Mouse (Mus musculus): ENCODE results near the gene Cep128. TPM values are rescaled to one million over a fixed set of nuclear protein-coding genes. Genes with fewer than 3 reads are reported as not detected.
A peak's percentile ranks its signal among the peaks of the same experiment; 100 is the strongest.

Gene Cep128
- polyA plus RNA-seq, 1 experiment from 2014 or later = 12.9 TPM

DNA sequence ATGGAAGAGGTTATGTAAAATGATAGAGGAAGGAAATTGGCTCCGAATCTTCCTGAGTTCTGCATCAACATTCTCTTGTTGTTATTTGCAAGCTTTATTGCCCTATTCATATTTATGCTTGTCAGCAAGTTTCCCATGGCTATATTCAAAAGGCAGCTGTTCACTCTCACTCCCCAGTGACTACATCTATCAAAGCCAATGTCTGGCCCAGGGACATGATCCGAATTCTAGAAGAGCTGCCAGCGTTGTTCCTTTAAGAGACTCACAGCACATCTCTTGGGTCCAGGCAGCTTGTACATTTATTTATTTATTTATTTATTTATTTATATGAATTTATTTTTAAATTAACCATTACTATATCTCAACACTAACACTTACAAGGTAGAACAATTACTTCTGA is 235.1 kb downstream of the Cep128 start:
- H3K9me3 ChIP-seq (ENCODE audit: control insufficient read depth, low read length) = no peaks in the 10 kb centered on the region
- 93% methylated on average over 3 of the region's 3 CpGs for WGBS
- no peaks in the 10 kb centered on the region for H3K4me1 ChIP-seq (replicated peaks; ENCODE audit: control insufficient read depth, insufficient read depth, low read length)
- ATAC-seq (replicated peaks; ENCODE audit: low FRiP score) (no peak), DNase-seq (ENCODE audit: low spot score) (no peak)
- no peak overlapping the region for H3K27ac ChIP-seq (ENCODE audit: low read depth, low read length)
- H3K4me2 ChIP-seq (ENCODE audit: low read depth, low read length, severe bottlenecking) = no peak overlapping the region
- no peak overlapping the region for H3K4me3 ChIP-seq (ENCODE audit: low read depth, low read length)
- H3K27me3 ChIP-seq (ENCODE audit: control insufficient read depth, insufficient read depth, low read length) = no peaks in the 10 kb centered on the region
- H3K9ac ChIP-seq (ENCODE audit: low read length) = no peak overlapping the region
- no peaks in the 10 kb centered on the region for H3K36me3 ChIP-seq (ENCODE audit: control insufficient read depth, insufficient read depth, low read length)

DNA sequence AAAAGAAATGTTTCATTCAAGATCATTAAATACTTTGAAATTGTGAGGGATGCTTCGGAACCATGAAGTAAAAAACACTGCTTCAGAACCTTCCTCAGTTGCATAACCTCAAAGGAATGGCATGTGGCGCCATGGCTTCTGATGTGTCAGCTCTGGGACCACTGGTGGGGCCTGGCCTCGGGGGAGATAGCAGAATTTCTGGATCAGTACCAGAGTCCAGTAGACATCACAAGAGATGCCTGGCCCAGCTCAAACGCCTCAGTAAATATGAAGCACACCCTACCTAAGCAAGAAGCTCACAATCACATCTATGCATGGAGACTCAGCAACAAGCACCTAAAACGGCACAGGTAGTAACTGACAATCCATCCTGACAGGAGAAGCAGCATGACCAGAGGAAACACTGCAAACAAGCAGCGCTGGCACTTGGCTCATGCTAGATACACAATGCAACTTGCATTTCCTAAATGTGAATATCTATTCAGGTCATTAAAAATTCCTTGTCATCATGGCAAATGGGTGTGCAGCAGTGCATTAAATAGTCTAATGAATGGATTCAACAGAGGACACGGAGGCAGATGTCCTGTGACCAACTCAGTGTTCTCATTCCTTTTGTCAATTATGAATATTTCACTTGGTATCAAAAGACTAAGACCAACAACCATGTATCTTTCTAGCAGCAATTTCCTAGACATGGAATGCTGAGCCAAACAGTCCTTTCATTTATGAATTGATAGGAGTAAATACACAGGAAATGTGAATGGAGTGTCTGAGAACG is 249.3 kb downstream of the Cep128 start:
- no peaks in the 10 kb centered on the region for H3K4me1 ChIP-seq (replicated peaks; ENCODE audit: control insufficient read depth, insufficient read depth, low read length)
- H3K9ac ChIP-seq (ENCODE audit: low read length) = no peak overlapping the region
- ATAC-seq (replicated peaks; ENCODE audit: low FRiP score) = no peak
- H3K4me2 ChIP-seq (ENCODE audit: low read depth, low read length, severe bottlenecking) = no peak overlapping the region
- H3K9me3 ChIP-seq (ENCODE audit: control insufficient read depth, low read length) = no peaks in the 10 kb centered on the region
- no peaks in the 10 kb centered on the region for H3K36me3 ChIP-seq (ENCODE audit: control insufficient read depth, insufficient read depth, low read length)
- no peak for DNase-seq (ENCODE audit: low spot score)
- no peak overlapping the region for H3K4me3 ChIP-seq (ENCODE audit: low read depth, low read length)
- no peaks in the 10 kb centered on the region for H3K27me3 ChIP-seq (ENCODE audit: control insufficient read depth, insufficient read depth, low read length)
- 81% methylated on average over 8 of the region's 8 CpGs for WGBS
- H3K27ac ChIP-seq (ENCODE audit: low read depth, low read length) = no peak overlapping the region

DNA sequence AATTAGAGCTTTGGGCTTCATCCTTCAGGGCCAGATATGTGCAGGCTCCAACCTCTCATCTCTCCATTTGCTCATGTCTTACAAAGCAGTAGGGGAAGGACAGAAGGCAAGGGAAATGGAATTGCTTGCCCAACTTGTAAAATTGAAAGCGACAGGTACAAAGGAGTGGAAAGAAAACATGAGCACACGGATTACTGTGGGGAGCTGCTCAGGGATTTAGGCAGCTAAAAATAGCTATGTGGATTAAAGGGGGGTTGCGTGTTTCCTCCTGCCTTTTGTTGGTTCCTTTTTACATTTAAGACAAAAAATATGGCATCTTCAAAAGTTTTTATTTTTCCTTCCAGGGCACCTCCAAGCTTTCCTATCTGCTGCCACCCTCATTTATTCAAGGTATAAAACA is 269.2 kb downstream of the Cep128 start:
- no peaks in the 10 kb centered on the region for H3K27me3 ChIP-seq (ENCODE audit: control insufficient read depth, insufficient read depth, low read length)
- no peaks in the 10 kb centered on the region for H3K36me3 ChIP-seq (ENCODE audit: control insufficient read depth, insufficient read depth, low read length)
- DNase-seq (ENCODE audit: low spot score) = no peak
- no peak overlapping the region for H3K27ac ChIP-seq (ENCODE audit: low read depth, low read length)
- H3K4me2 ChIP-seq (ENCODE audit: low read depth, low read length, severe bottlenecking) = no peak overlapping the region
- no peak overlapping the region for H3K4me3 ChIP-seq (ENCODE audit: low read depth, low read length)
- 55% methylated on average over 3 of the region's 3 CpGs for WGBS
- no peak overlapping the region for H3K9ac ChIP-seq (ENCODE audit: low read length)
- ATAC-seq (replicated peaks; ENCODE audit: low FRiP score) = no peak
- no peaks in the 10 kb centered on the region for H3K9me3 ChIP-seq (ENCODE audit: control insufficient read depth, low read length)
- no peaks in the 10 kb centered on the region for H3K4me1 ChIP-seq (replicated peaks; ENCODE audit: control insufficient read depth, insufficient read depth, low read length)

DNA sequence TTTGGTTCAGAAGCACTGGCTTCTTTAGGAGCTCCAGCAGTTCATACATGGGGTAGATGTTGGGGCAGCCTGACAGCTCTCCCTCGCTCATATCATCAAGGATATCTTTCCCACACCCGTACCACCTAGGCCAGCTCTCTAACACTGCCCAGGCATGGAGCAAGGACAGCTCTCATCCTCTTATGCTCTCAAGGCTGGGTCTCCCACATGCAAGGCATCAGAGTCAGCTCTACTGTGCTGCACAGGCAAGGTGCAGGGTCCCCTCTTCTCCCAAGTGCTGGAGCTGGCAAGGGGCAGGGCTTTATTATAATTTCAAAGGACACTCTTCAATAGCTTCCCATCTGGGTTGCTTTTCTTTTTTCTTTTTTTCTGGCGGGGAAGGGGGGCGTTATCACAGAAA is 280.9 kb downstream of the Cep128 start:
- no peak overlapping the region for H3K9ac ChIP-seq (ENCODE audit: low read length)
- no peaks in the 10 kb centered on the region for H3K4me1 ChIP-seq (replicated peaks; ENCODE audit: control insufficient read depth, insufficient read depth, low read length)
- no peaks in the 10 kb centered on the region for H3K27me3 ChIP-seq (ENCODE audit: control insufficient read depth, insufficient read depth, low read length)
- no peak overlapping the region for H3K27ac ChIP-seq (ENCODE audit: low read depth, low read length)
- H3K4me2 ChIP-seq (ENCODE audit: low read depth, low read length, severe bottlenecking) = no peak overlapping the region
- no peaks in the 10 kb centered on the region for H3K9me3 ChIP-seq (ENCODE audit: control insufficient read depth, low read length)
- DNase-seq (ENCODE audit: low spot score) (no peak), ATAC-seq (replicated peaks; ENCODE audit: low FRiP score) (no peak)
- 72% methylated on average over 4 of the region's 4 CpGs for WGBS
- H3K4me3 ChIP-seq (ENCODE audit: low read depth, low read length) = no peak overlapping the region
- H3K36me3 ChIP-seq (ENCODE audit: control insufficient read depth, insufficient read depth, low read length) = no peaks in the 10 kb centered on the region

DNA sequence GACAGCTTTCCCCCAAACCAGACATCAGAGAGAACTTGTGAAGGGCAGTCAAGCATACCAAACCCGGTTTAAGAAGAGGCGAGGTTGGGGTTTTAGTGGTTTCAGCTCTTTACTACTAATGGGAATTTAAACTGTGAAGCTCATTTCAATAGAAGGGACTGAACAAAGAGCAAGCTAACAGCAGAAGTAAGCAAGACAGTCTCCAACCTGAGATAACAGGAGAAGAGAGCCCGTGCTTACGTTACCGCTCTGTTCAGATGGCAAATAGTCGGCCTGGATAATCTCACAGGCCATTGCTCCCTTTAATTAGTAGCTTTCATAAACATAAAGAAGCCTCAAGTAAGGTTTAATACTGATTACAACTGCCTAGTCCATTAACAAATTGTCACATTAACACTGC is 286.3 kb downstream of the Cep128 start:
- no peak overlapping the region for H3K27ac ChIP-seq (ENCODE audit: low read depth, low read length)
- no peak overlapping the region for H3K4me3 ChIP-seq (ENCODE audit: low read depth, low read length)
- no peaks in the 10 kb centered on the region for H3K27me3 ChIP-seq (ENCODE audit: control insufficient read depth, insufficient read depth, low read length)
- no peaks in the 10 kb centered on the region for H3K36me3 ChIP-seq (ENCODE audit: control insufficient read depth, insufficient read depth, low read length)
- H3K4me2 ChIP-seq (ENCODE audit: low read depth, low read length, severe bottlenecking) = no peak overlapping the region
- H3K9me3 ChIP-seq (ENCODE audit: control insufficient read depth, low read length) = no peaks in the 10 kb centered on the region
- peak; percentile 65 for ATAC-seq (replicated peaks; ENCODE audit: low FRiP score)
- peaks cover 3% of the 10 kb centered on the region; the same call in 1 of the 2 replicates for H3K4me1 ChIP-seq (replicated peaks; ENCODE audit: control insufficient read depth, insufficient read depth, low read length)
- WGBS = 11% methylated on average over 6 of the region's 6 CpGs
- no peak overlapping the region for H3K9ac ChIP-seq (ENCODE audit: low read length)
- no peak for DNase-seq (ENCODE audit: low spot score)

DNA sequence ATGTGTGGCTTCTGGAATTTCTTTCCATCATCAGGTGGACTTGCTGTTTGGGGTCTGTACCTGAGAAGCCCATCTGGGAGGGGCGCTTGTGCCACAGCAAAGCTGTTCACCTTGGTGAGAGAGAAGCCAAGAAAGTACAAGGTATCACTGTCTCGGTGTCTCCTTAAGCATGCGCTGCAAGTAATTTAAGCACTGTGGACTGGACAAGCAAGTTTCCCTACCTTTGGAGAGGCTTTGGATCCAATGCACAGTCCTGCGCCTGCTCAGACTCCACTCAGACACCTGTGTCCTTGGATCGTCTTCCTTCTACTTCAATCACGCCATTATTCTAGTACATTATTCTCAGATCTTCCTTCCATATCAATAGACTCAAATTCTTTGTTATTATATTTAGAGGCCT is 288.0 kb downstream of the Cep128 start:
- H3K4me2 ChIP-seq (ENCODE audit: low read depth, low read length, severe bottlenecking) = no peak overlapping the region
- DNase-seq (ENCODE audit: low spot score) (no peak), ATAC-seq (replicated peaks; ENCODE audit: low FRiP score) (no peak)
- H3K9ac ChIP-seq (ENCODE audit: low read length) = no peak overlapping the region
- WGBS = 92% methylated on average over 6 of the region's 6 CpGs
- H3K27ac ChIP-seq (ENCODE audit: low read depth, low read length) = no peak overlapping the region
- H3K36me3 ChIP-seq (ENCODE audit: control insufficient read depth, insufficient read depth, low read length) = no peaks in the 10 kb centered on the region
- H3K9me3 ChIP-seq (ENCODE audit: control insufficient read depth, low read length) = no peaks in the 10 kb centered on the region
- H3K27me3 ChIP-seq (ENCODE audit: control insufficient read depth, insufficient read depth, low read length) = no peaks in the 10 kb centered on the region
- H3K4me1 ChIP-seq (replicated peaks; ENCODE audit: control insufficient read depth, insufficient read depth, low read length) = peaks cover 3% of the 10 kb centered on the region; the same call in 1 of the 2 replicates
- no peak overlapping the region for H3K4me3 ChIP-seq (ENCODE audit: low read depth, low read length)

DNA sequence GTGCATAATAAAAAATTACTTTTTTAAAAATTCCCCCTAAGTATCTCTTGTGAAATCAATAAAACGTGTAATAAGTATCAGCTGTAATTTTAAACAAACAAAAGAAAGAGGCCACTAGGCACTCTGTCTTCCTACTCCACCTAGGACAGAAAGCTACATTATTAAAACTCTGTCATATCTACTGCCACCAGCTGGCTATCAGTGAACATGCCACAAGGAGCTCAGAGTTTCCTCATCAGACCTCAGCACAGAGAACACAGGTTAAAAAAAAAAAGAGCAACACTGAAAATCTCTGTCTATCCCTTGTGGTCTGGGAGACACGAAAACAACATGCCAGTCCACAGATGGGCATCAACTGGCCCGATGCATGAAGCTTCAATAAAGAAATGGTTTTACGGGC is 295.9 kb downstream of the Cep128 start:
- H3K9ac ChIP-seq (ENCODE audit: low read length) = no peak overlapping the region
- no peak overlapping the region for H3K4me3 ChIP-seq (ENCODE audit: low read depth, low read length)
- no peaks in the 10 kb centered on the region for H3K36me3 ChIP-seq (ENCODE audit: control insufficient read depth, insufficient read depth, low read length)
- WGBS = 92% methylated on average over 4 of the region's 4 CpGs
- no peak overlapping the region for H3K27ac ChIP-seq (ENCODE audit: low read depth, low read length)
- H3K9me3 ChIP-seq (ENCODE audit: control insufficient read depth, low read length) = no peaks in the 10 kb centered on the region
- H3K4me1 ChIP-seq (replicated peaks; ENCODE audit: control insufficient read depth, insufficient read depth, low read length) = no peaks in the 10 kb centered on the region
- no peaks in the 10 kb centered on the region for H3K27me3 ChIP-seq (ENCODE audit: control insufficient read depth, insufficient read depth, low read length)
- ATAC-seq (replicated peaks; ENCODE audit: low FRiP score) = no peak
- H3K4me2 ChIP-seq (ENCODE audit: low read depth, low read length, severe bottlenecking) = no peak overlapping the region
- DNase-seq (ENCODE audit: low spot score) = no peak

DNA sequence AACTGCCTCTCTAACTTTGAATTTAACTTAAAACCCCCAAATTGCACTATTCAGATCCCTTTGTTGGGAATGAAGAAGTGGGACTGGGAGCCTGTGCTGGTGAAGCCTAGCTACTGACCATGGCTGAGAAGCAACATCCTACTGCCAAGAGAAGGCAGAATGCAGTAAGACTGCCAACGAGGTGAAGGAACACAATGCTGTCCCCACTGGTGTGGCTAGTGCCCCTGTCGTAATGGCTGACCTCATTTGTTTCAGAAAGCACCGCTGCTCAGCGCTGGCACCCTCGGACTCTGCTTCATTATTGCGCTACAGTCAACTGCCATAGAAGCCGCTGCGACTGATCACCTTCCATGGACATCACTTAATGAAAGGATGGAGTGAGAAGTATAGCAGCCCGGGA is 298.2 kb downstream of the Cep128 start:
- DNase-seq (ENCODE audit: low spot score) (no peak), ATAC-seq (replicated peaks; ENCODE audit: low FRiP score) (no peak)
- Histone ChIP-seq H3K4me2 (ENCODE audit: low read depth, low read length, severe bottlenecking) (no peak overlapping the region), H3K27ac (ENCODE audit: low read depth, low read length) (no peak overlapping the region), H3K9me3 (ENCODE audit: control insufficient read depth, low read length) (no peaks in the 10 kb centered on the region), H3K4me3 (ENCODE audit: low read depth, low read length) (no peak overlapping the region), H3K27me3 (ENCODE audit: control insufficient read depth, insufficient read depth, low read length) (no peaks in the 10 kb centered on the region), H3K9ac (ENCODE audit: low read length) (no peak overlapping the region), H3K4me1 (replicated peaks; ENCODE audit: control insufficient read depth, insufficient read depth, low read length) (no peaks in the 10 kb centered on the region), H3K36me3 (ENCODE audit: control insufficient read depth, insufficient read depth, low read length) (no peaks in the 10 kb centered on the region)
- 93% methylated on average over 9 of the region's 9 CpGs for WGBS

DNA sequence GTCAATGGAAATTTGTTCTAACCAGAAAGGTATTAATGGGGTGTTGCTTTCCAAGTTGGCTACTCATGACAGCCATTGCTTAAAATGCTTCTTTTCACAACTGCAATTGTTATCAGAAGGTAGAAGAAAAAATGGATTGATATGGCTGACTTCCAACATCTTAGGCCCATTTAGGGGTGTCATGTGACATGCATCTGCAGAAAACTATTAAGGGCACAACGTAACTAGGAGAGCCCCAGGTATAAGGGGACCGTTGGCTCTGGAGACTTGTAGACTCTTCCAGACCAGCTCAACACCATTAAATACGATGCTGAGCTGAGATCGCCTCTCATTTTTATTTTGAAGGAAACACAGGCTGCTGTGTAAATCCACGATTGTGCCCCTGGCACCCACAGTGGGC is 308.6 kb downstream of the Cep128 start:
- ATAC-seq (replicated peaks; ENCODE audit: low FRiP score) = no peak
- no peak overlapping the region for H3K4me3 ChIP-seq (ENCODE audit: low read depth, low read length)
- H3K9me3 ChIP-seq (ENCODE audit: control insufficient read depth, low read length) = no peaks in the 10 kb centered on the region
- H3K27me3 ChIP-seq (ENCODE audit: control insufficient read depth, insufficient read depth, low read length) = no peaks in the 10 kb centered on the region
- no peaks in the 10 kb centered on the region for H3K4me1 ChIP-seq (replicated peaks; ENCODE audit: control insufficient read depth, insufficient read depth, low read length)
- no peak overlapping the region for H3K4me2 ChIP-seq (ENCODE audit: low read depth, low read length, severe bottlenecking)
- no peak for DNase-seq (ENCODE audit: low spot score)
- no peaks in the 10 kb centered on the region for H3K36me3 ChIP-seq (ENCODE audit: control insufficient read depth, insufficient read depth, low read length)
- no peak overlapping the region for H3K27ac ChIP-seq (ENCODE audit: low read depth, low read length)
- WGBS = 94% methylated on average over 5 of the region's 5 CpGs
- H3K9ac ChIP-seq (ENCODE audit: low read length) = no peak overlapping the region

All from forebrain, embryonic 11.5 days (tissue).